Mouse (Mus musculus) T-helper 1 cell (primary cell): ENCODE results near the gene Narfl.
"Not testable (repeated sequence)": the region's sequence is repeated elsewhere in the genome, so short reads cannot be mapped to it uniquely, and the experiment has no call there.

ENCODE experiments used
- in situ Hi-C: fragments of 300-600 bp; cut with MboI, MseI; formaldehyde crosslinking; loops from one replicate; pipeline ENCODE4 v1.15.1; 2025; ENCODE audit warnings: high pct_unique_total_duplicates

The Narfl gene

DNA sequence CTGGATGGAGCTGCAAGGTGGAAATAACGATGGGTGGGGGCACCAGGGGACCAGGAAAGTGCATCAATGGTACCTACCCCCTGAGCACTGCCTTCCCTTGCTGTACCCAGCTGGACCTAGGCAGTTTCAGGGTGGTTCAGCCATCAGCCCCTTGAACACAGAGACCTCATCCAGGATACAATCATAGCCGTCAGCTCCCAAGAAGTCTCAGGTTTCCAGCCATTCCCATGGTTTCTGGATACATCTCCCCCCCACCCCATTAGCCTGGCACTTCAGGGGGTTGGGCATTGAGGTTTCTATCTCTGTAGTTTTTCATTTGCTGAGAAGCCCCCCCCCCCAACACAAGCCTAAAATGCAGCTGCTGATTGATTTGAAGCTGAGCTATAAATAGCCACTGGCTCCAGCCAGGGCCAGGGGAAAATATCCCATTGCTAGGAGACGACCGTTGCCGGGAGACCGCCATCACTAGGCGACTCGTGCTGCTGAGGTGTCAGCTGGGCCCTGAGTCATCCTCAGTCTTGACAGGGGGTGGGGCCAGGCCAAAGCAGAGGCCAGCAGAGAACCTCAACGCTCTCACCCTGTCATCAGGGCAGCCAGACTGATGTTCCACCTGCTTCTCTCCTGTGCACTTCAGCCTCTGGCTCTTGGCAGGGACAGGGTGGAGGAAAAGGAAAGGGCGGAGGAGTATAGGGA, 29.4 kb downstream of the Narfl start:
- in situ Hi-C loops, result loop anchor here (5.0 kb wide), 1 partner anchor 66 kb away; the partner anchor contains the start of gene Mslnl

DNA sequence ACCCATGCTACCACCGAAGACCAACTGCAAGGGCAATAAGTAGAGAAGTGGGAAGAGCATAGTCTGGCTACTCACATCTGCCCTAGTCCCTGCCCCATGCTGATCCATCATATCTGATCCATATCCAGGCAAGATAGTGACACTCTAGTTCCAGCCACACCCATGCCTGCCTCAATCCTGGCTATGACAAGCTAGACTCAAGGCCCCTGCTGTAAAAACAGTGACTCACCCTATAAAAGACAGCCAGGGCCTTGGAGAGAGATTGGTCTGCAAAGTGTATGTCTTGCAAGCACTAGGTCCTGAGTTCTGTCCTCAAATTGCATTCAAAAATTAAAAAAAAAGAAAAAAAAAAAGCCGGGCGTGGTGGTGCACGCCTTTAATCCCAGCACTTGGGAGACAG, 32.9 kb downstream of the Narfl start:
- in situ Hi-C loops, result no loop called here

DNA sequence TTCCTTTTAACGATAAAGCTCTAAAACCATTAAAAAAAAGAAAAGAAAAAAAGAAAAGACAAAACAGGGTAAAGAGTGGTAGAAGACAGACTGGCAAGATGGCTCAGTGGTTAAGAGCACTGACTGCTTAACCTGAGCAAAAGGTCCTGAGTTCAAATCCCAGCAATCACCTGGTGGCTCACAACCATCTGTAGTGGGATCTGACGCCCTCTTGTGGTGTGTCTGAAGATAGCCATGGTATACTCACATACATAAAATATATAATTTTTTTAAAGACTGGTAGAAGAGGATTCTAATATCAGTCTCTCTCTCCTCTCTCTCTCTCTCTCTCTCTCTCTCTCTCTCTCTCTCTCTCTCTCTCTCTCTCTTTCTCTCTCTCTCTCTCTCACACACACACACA, 33.9 kb downstream of the Narfl start:
- in situ Hi-C loops, result not testable (repeated sequence)

DNA sequence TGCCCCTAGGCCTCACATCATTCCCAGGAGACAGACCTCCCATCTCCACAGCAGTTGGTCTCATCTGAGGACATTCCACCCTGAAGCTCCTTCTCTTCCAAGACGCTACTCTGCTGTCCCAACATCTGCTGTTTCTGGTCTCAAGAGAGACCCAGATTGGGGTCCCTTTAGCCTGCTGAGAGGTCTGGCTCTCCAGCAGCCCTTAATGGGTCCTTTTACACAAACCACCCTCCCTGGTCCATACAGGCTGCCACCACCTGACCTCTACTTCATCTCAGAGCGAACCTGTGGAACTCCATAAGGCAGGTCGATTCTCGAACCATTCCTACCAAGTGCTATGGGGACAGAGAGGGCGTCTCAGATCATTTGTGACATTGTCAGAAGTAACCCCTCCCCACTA, 34.5 kb downstream of the Narfl start:
- in situ Hi-C loops, result no loop called here

DNA sequence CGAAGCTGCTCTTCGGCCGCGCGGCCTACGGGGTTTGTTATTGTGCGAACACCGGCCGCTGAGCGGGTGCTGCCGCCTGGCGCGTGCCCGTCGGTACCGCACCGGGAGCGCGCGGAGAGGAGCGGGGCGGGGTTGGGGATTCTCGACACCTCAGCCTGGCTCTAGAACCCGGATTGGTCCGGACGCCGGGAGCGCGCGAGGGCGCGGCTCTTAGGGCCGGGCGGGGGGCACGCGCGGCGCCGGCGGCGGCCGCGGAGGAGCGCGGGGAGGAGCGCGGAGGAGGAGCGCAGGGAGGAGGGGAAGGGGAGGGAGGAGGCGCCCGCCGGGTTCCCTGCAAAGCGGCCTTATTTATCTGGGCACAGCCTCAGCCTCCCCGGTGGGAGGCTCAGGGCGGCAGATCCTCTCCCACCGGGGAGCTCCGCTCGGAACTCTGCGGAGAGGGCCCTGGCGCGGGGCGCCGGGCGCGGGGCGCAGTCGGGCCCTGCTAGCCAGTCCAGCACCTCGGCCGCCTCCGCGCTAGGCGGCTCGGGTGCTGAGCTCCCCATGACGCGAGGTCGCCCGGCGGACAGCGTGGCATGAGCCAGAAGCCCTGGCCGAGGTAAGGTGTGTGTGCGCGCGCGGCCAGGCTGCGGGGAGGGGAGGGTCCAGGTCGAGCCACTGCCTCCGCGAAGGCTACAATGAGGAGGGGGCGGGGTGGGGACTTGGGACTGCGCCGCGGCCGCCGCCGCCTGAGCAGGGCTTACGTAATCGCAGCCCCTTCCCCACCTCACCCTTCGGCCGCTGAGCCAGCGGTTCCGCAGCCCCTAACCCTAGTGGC, 35.4 kb downstream of the Narfl start, which contains the start of gene Fbxl16:
Gene Fbxl16, plus strand, starts transcription at position 297 of the 817 bp plus-strand sequence.
- in situ Hi-C loops, result no loop called here

DNA sequence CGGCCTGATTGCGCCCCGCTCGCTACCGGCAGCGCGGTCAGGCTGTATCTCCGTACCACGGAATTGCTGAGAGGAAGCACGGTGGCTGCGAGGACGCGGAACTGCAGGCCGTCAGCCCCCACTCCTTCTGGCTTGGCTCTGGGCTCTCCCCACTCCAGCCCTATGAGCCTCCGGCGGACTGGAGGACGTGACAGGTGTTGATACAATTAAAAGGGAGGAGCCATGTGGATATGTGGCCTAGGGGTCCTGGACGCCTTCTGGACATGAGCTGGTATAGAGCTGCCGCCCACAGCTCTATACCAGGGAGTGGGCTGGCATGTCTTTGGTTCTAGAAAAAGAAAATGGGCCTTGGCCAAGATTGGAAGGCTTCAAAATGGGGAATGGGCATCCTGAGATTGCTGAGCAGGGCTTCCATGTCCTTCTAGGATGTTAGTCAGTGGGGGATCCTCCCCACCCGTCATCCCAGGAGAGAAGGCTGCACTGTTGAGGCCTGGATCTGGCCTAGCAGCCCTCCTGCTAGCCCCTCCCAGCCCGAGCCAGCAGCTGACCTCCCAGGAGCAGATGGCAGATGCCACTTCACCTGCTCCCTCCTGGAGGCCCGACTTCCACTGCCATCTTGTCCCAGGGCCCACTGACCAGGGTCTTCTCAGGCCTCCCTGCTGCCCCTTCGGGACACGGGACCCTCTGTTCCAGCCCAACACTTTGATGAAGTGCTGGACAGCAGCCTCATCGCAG, 36.2 kb downstream of the Narfl start:
- in situ Hi-C loops, result no loop called here

DNA sequence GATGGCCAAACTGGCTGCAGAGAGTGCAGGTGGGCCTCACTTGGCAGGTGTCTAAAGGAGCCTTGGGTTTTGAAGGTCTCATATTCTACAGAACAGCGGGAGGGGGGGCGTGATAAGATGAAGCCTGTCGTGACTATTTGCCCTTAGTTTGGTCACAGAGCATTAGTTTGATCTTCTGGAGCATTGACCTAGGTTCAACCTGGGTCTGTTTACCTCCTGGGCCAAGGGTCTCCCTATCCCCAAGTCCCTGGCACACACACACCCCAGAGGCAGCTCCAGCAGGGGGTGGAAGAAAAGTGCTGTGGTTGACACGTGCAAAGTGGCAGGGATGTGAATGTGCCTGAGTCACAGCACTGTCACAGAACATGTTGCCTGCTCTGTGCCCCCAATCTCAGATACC, 37.3 kb downstream of the Narfl start:
- in situ Hi-C loops, result no loop called here

DNA sequence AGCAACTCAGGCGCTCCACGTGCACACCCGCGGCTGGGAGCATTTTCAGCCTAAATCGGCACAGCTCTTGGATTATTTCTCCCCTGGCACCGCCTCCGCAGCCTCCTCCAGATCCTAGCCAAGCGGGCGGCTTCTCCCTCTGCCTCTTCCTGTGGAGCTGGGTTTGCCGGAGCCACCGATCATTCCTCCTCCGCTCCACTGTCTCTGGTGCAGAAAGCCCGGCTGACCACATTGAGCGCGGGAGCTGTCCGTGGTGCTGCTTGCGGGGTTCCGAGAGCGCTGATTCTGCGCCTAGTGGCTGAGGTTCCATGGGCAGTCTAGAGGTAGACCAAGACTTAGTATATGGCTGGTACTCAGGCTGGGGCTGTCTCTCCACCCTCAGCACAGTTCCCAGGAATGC, 39.9 kb downstream of the Narfl start:
- in situ Hi-C loops, result no loop called here

DNA sequence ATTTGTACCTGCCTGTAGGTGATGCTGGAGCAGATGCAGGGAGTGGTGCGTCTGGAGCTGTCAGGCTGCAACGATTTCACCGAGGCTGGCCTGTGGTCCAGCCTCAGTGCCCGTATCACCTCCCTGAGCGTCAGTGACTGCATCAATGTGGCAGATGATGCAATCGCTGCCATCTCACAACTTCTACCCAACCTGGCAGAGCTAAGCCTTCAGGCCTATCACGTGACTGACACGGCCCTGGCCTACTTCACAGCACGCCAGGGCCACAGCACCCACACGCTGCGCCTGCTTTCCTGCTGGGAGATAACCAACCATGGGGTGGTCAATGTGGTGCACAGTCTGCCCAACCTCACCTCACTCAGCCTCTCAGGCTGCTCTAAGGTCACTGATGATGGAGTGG, 44.1 kb downstream of the Narfl start:
- in situ Hi-C loops, result no loop called here

DNA sequence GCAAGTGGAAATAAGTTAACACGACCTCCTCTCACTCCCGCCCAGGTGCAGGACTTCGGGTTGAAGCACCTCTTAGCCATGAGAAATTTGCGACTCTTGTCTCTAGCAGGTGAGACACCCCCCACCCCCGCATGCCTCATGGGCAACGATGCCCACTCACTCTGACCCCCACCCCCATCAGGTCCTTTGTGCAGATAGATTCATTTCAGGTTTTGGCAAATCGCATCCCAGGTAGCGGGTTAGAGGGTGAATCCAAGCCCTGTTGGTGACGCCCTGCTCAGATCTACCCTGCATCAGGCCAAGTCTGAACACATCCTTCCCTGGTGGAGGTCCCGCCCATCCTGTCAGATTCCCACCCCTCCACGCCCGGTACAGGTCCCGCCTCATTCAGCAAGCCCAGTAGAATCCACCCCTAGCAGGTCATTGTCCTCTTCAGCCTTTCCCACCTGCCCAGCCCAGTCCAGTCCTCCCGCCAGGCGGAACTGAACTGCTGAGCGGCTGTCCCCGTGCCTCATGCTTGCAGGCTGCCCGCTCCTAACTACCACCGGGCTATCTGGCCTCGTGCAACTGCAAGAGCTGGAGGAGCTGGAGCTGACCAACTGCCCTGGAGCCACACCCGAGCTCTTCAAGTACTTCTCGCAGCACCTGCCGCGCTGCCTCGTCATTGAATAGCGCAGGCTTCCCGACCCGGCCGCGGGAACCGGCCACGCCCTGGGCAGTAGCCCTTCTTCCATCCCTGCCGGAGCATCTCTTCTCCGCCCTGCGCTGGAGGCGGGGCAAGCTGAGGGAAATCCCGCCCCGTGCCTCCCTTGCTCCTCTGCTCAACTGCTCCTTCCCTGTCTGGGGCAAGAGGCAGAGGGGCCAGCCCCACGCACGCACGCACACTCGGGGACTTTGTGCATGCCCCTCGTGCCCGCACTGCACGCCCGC, 45.5 kb downstream of the Narfl start:
- in situ Hi-C loops, result no loop called here

DNA sequence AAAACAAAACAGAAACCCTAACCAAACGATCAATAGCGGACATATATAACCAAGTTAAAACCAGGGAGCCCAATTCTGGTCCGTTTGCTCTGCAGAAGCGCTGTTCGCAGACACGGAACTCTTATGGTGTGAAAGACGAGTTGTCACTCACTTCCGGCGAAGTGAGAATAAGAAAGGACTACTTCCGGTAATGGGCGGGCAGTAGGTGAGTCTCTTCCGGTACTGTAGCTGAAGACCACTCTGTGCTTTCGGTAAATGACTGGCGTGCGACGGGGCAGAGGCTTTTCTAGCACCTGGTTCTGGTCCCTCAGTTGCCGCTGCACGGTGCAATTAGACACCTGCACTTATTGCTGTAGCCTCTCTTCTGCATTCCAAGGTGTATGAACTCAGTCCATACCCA, 49.9 kb downstream of the Narfl start, which contains the start of gene Wdr24:
Gene Wdr24, plus strand, starts transcription at position 176 of the 400 bp plus-strand sequence.
- in situ Hi-C loops, result no loop called here

DNA sequence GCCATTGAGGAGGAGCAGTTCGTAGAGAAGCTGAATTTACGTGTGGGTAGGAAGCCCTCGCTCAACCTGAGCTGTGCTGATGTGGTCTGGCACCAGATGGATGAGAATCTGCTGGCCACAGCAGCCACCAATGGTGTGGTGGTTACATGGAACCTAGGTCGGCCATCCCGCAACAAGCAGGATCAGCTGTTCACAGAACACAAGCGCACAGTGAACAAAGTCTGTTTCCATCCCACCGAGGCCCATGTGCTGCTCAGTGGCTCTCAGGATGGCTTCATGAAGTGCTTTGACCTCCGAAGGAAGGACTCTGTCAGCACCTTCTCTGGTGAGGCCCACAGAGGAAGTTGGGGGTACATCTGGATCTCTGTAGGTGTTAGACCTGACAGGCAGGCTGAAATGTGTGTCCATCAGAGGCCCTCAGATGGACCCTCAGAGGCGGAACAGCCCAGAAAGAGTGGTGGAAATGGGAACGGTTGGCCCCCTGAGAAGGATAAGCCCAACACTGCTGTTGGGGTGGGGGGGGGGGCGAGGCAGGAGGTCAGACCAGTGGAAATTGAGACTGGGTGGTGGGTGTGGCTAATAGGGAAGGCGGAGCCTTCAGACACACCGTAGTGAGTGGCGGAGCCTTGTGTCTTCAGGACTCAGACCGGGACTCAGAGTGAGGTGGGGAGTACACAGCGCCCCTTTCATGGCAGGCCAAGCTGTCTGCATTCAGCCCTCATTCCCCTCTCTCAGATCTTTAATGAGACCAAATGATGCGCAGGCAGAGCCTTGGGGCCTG, 51.0 kb downstream of the Narfl start:
- in situ Hi-C loops, result no loop called here

DNA sequence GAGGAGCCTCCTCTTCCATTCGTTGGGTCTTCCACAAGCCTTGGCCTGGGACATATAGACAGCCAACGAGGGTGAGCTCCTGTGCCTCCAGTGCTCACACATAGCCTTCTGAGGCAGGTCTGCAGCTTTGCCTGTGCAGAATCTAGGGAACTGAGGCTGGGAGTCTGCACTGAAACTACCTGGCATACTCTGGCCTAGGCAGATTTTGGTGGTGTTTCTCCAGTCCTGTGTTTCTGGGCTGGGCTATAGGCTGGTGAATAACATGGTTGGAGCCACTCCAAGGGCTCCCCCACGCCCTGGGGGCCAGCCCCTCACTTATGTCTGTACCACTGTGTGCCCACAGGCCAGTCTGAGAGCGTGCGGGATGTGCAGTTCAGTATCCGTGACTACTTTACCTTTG, 51.7 kb downstream of the Narfl start:
- in situ Hi-C loops, result no loop called here

DNA sequence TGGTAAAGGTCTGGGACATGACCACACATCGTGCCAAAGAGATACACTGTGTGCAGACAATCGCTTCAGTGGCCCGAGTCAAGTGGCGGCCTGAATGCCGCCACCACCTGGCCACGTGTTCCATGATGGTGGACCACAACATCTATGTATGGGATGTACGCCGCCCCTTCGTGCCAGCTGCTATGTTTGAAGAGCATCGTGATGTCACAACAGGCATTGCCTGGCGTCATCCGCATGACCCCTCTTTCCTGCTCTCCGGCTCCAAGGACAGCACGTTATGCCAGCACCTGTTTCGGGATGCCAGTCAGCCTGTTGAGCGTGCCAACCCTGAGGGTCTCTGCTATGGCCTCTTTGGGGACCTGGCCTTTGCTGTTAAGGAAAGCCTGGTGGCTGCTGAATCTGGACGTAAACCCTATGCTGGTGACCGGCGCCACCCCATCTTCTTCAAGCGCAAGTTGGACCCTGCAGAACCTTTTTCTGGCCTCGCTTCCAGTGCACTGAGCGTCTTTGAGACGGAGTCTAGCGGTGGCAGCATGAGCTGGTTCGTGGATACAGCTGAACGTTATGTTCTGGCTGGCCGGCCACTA, 52.5 kb downstream of the Narfl start:
- in situ Hi-C loops, result no loop called here

DNA sequence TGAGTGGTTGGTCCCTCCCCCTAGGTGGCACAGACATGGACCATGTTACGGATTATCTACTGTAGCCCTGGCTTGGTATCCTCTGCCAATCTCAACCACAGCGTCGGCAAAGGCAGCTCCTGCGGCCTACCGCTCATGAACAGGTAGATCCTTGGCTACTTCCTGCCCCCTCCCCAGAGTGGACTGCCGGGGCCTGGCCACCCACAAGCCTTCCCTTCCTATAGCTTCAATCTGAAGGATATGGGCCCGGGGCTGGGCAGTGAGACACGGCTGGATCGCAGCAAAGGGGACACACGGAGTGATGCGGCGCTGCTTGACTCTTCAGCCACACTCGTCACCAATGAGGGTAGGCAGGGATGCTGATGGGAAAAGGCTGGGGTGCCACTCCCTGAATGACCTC, 53.4 kb downstream of the Narfl start:
- in situ Hi-C loops, result no loop called here

DNA sequence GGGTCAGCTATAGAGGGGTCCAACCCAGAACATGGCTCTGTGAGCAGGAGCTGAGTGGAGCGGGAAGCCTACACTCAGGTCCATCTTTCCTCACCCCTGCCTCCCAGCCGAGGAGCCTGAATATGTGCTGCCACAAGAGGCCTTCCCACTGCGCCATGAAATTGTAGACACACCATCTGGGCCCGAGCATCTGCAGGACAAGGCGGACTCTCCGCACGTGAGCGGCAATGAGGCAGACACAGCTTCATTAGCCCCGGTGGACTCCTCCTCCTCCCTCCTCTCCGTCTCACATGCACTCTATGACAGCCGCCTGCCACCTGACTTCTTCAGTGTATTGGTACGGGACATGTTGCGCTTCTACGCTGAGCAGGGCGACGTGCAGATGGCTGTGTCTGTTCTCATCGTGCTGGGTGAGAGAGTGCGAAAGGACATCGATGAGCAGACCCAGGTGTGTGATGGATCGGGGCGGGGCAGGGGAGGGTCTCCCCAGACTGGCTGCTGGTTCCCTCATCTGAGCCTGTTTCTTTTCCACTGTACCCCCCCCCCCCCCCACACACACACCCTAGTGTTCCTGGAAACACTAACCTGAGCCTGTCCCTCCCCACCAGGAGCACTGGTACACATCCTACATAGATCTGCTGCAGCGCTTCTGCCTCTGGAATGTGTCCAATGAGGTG, 54.1 kb downstream of the Narfl start:
- in situ Hi-C loops, result no loop called here

DNA sequence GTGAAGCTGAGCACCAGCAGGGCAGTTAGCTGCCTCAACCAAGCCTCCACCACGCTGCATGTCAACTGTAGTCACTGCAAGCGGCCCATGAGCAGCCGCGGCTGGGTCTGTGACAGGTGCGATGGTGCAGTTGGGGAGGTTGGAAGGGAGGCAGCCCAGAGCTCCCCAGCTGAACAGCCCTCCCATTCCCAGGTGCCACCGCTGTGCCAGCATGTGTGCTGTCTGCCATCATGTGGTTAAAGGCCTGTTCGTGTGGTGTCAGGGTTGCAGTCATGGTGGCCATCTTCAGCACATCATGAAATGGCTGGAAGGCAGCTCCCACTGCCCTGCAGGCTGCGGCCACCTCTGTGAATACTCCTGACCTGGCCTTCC, 54.6 kb downstream of the Narfl start:
- in situ Hi-C loops, result no loop called here

DNA sequence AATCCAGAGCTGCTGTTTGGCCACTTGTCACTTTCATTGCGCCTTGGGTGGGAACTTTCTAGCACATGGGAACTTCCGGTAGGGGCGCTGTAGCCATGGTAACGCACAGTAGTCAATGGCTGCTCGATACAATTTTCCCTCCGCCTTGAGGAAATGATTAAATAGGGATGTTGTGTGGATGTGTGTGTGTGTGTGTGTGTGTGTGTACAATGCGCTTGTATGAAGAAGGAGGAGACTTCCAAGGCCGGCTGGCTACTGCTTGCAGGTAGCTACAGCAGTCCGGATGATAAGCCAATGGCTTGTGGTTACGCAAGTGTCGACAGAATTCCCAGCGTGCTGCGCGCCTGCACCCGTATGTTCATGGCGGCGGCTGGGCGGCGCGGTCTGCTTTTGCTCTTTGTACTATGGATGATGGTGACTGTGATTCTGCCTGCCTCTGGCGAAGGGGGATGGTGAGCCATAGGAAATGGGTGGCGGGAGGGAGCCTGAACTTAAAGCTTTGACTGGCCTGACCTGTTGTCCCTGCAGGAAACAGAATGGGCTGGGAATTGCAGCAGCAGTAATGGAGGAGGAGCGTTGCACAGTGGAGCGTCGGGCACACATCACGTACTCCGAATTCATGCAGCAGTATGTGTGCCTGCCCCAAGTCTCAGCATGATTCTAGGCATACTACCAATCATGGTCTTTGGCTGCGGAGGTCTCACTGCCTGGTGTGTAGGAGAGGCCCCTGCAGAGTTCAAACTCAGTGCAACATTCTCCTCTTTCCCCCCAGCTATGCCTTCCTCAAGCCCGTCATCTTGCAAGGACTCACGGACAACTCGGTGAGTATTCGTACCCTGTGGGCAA, 55.4 kb downstream of the Narfl start, which contains the start of gene Jmjd8:
Gene Jmjd8, plus strand, starts transcription at position 156 of the 846 bp plus-strand sequence.
- in situ Hi-C loops, result no loop called here
